In the genomic region with DNA sequence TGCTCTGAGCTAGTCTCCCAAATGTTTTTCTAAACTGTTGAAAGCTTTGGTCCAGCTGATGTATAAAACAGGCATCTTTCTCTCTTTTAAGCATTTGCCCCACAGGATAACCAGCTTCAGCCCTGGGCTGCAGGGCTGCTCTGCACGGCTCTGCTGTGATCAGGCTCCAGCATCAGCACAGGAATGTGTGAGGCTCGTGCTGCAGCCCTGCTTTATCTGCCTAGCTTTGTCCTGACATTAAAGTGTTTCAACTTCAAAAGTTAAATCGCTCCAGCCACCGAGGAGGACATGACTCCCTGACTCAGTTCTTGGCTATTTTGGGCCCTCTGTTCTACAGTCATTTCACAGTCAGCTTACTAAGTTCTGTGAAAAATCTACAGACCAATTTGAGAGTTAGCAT, we compare ENCODE assay signal across 29 mouse cellular contexts. TPM values are rescaled to one million over a fixed set of nuclear protein-coding genes. Genes with fewer than 3 reads are reported as not detected.
DNase-seq lines count a peak whose midpoint lies in the region; ATAC-seq and TF ChIP-seq lines count a peak whose summit lies in the region.
"Had no signal": no experiment of that assay in that cellular context is flagged by ENCODE, and none has a peak within 500 bp of the region (broad histone marks: within the 10 kb centered on the region; RNA-seq: fewer than 3 reads in every experiment).

No protein-coding gene starts in this region.

- no peaks in the 10 kb centered on the region for H3K9me3 ChIP-seq in heart, embryonic 11.5 days (replicated peaks; ENCODE audit: control insufficient read depth, low read length)
- H3K9me3 ChIP-seq in heart, embryonic 16.5 days (replicated peaks; ENCODE audit: control insufficient read depth, low read length) = 0 out of 2 replicates have a peak, but pooled peaks cover 2% of the 10 kb centered on the region
- H3K9me3 ChIP-seq in liver, postnatal 0 days (ENCODE audit: low read length) = no peaks in the 10 kb centered on the region
- H3K9me3 ChIP-seq: embryonic facial prominence, embryonic 13.5 days; forebrain, embryonic 10.5 days; hindbrain, embryonic 12.5 days; intestine, embryonic 15.5 days; liver, embryonic 12.5 days; neural tube, embryonic 13.5 days had no signal

- no peaks in the 10 kb centered on the region for H3K27me3 ChIP-seq in heart, embryonic 11.5 days (ENCODE audit: control insufficient read depth, insufficient read depth, low read length)
- no peaks in the 10 kb centered on the region for H3K27me3 ChIP-seq in heart, embryonic 16.5 days (ENCODE audit: control insufficient read depth, insufficient read depth, low read length)
- H3K27me3 ChIP-seq in liver, postnatal 0 days (ENCODE audit: insufficient read depth, low read length) = no peaks in the 10 kb centered on the region
- H3K27me3 ChIP-seq: embryonic facial prominence, embryonic 13.5 days; hindbrain, embryonic 12.5 days; intestine, embryonic 15.5 days; liver, embryonic 12.5 days; neural tube, embryonic 13.5 days; Patski had no signal

- WGBS in heart, embryonic 11.5 days (ENCODE audit: insufficient replicate concordance) = 18% methylated on average over 4 of the region's 4 CpGs
- WGBS in heart, embryonic 16.5 days = 19% methylated on average over 4 of the region's 4 CpGs
- WGBS in liver, postnatal 0 days (ENCODE audit: insufficient replicate concordance) = 76% methylated on average over 4 of the region's 4 CpGs

- peaks cover 5% of the 10 kb centered on the region for H3K36me3 ChIP-seq in heart, embryonic 11.5 days (ENCODE audit: control insufficient read depth, insufficient read depth, low read length)
- peaks cover 34% of the 10 kb centered on the region for H3K36me3 ChIP-seq in heart, embryonic 16.5 days (ENCODE audit: control insufficient read depth, insufficient read depth)
- H3K36me3 ChIP-seq in liver, postnatal 0 days (replicated peaks; ENCODE audit: insufficient read depth, low read length) = peaks cover 61% of the 10 kb centered on the region

- peak overlapping the region; percentile 9; the same call in 1 of the 2 replicates for H3K4me2 ChIP-seq in heart, embryonic 11.5 days
- no peak overlapping the region for H3K4me2 ChIP-seq in heart, embryonic 16.5 days (ENCODE audit: low read depth, low read length)
- no peak overlapping the region for H3K4me2 ChIP-seq in liver, postnatal 0 days (ENCODE audit: low read depth, low read length)
- H3K4me2 ChIP-seq: embryonic facial prominence, embryonic 13.5 days; hindbrain, embryonic 12.5 days; intestine, embryonic 15.5 days; liver, embryonic 12.5 days; neural tube, embryonic 13.5 days had no signal

- H3K27ac ChIP-seq in heart, embryonic 11.5 days (ENCODE audit: low read depth, low read length) = peak overlapping the region; percentile 63
- peak overlapping the region; percentile 82 for H3K27ac ChIP-seq in heart, embryonic 16.5 days (ENCODE audit: low read length)
- H3K27ac ChIP-seq in liver, postnatal 0 days (ENCODE audit: low read depth) = no peak overlapping the region
- H3K27ac ChIP-seq: embryonic facial prominence, embryonic 13.5 days; forebrain, embryonic 10.5 days; hindbrain, embryonic 12.5 days; hindbrain, postnatal 0 days; intestine, embryonic 15.5 days; kidney, postnatal 0 days; liver, embryonic 12.5 days; neural tube, embryonic 13.5 days; stomach, postnatal 0 days had no signal

- ATAC-seq in heart, embryonic 11.5 days (replicated peaks; ENCODE audit: insufficient number of reproducible peaks, low FRiP score, low TSS enrichment) = no peak; the same call in 1 of the 2 replicates
- peak; percentile 68 for ATAC-seq in heart, embryonic 16.5 days (replicated peaks; ENCODE audit: extremely low read depth, insufficient read depth, low FRiP score)
- no peak for ATAC-seq in liver, postnatal 0 days
- ATAC-seq: forebrain, embryonic 16.5 days; hindbrain, postnatal 0 days; intestine, embryonic 15.5 days; liver, embryonic 12.5 days; Patski had no signal

- intact Hi-C loops in heart, postnatal 25 days (cut with DNase I) = no loop called here

- no peak overlapping the region for H3K9ac ChIP-seq in heart, embryonic 11.5 days (ENCODE audit: low read depth, low read length)
- no peak overlapping the region for H3K9ac ChIP-seq in heart, embryonic 16.5 days (ENCODE audit: low read length)
- no peak overlapping the region for H3K9ac ChIP-seq in liver, postnatal 0 days (replicated peaks)
- H3K9ac ChIP-seq: embryonic facial prominence, embryonic 13.5 days; hindbrain, embryonic 12.5 days; intestine, embryonic 15.5 days; liver, embryonic 12.5 days; neural tube, embryonic 13.5 days had no signal

- no peak overlapping the region for H3K4me3 ChIP-seq in heart, embryonic 11.5 days (ENCODE audit: low read depth, low read length)
- no peak overlapping the region for H3K4me3 ChIP-seq in heart, embryonic 16.5 days (ENCODE audit: low read length)
- no peak overlapping the region for H3K4me3 ChIP-seq in liver, postnatal 0 days (ENCODE audit: low read depth, low read length)
- H3K4me3 ChIP-seq: embryonic facial prominence, embryonic 13.5 days; forebrain, embryonic 10.5 days; hindbrain, embryonic 12.5 days; intestine, embryonic 15.5 days; liver, embryonic 12.5 days; neural tube, embryonic 13.5 days had no signal

- TF ChIP-seq CTCF in liver, postnatal 0 days (IDR thresholded peaks at IDR 0.05; ENCODE audit: low read depth) = no peak

- H3K4me1 ChIP-seq in heart, embryonic 11.5 days (ENCODE audit: control insufficient read depth, insufficient read depth, low read length) = peaks cover 22% of the 10 kb centered on the region
- peaks cover 19% of the 10 kb centered on the region for H3K4me1 ChIP-seq in heart, embryonic 16.5 days (ENCODE audit: control insufficient read depth, insufficient read depth, low read length)
- no peaks in the 10 kb centered on the region for H3K4me1 ChIP-seq in liver, postnatal 0 days (ENCODE audit: insufficient read depth)
- H3K4me1 ChIP-seq: forebrain, embryonic 10.5 days; neural tube, embryonic 13.5 days had no signal

- DNase-seq in adrenal gland, postnatal 25 days = peak; percentile 5
- no peak for DNase-seq in adrenal gland, postnatal 10 days
- DNase-seq in heart, postnatal 25 days (ENCODE audit: low spot score) = no peak
- DNase-seq in heart, adult 9 months (ENCODE audit: low spot score in 2 of 2) = no peak
- DNase-seq in brain, adult 2 months (ENCODE audit: low read depth, low spot score) = peak; percentile 45
- DNase-seq in liver, postnatal 0 days = no peak
- DNase-seq: cerebellum, adult 18-20 months; cerebellum, postnatal 10 days; gastrocnemius, postnatal 14 days; kidney, adult 2 months; kidney, postnatal 4 days; left cerebral cortex, postnatal 4 days; lung, adult 18-20 months; lung, postnatal 10 days; right cerebral cortex, postnatal 4 days; thymus, postnatal 4 days had no signal

- TF ChIP-seq EP300 in liver, postnatal 0 days (IDR thresholded peaks at IDR 0.05; ENCODE audit: low read depth) = no peak

RNA-seq across cellular contexts. Expression of a gene that starts 43.1 kb away (rescaled TPM):
- total RNA-seq in adrenal gland, postnatal 25 days (2021) = 22.4 and 23.4 TPM in 2 replicates
- total RNA-seq in adrenal gland, postnatal 10 days (2021) = 10 to 100 TPM; 19.3 to 32.5 TPM
- polyA plus RNA-seq in heart, embryonic 11.5 days (2014; fragmentation: Nextera tagmentation; extraction: Ambion mirVana) = 12.6 and 13.9 TPM in 2 replicates
- total RNA-seq in heart, postnatal 25 days (2021) = 1 to 10 TPM; 8.2 to 8.3 TPM
- 8.1 and 9.3 TPM in 2 replicates for polyA plus RNA-seq in heart, embryonic 16.5 days (2015; fragmentation: Nextera tagmentation; extraction: Ambion mirVana)
- 3.2 and 3.7 TPM in 2 replicates for polyA plus RNA-seq in liver, postnatal 0 days (2015; fragmentation: Nextera tagmentation; extraction: Ambion mirVana)

Comparison
In these comparisons a context has a peak if more than half of its experiments do, and no peak if none do; other contexts are left out.
1. DNase-seq: peak in adrenal gland, postnatal 25 days (single experiment) and brain, adult 2 months (single experiment); none in adrenal gland, postnatal 10 days (single experiment), heart, postnatal 25 days (single experiment), heart, adult 9 months (0 of 2) and liver, postnatal 0 days (single experiment).